Mouse (Mus musculus) limb, embryonic 14.5 days (tissue): ENCODE data around the gene Gm45213. TPM values are rescaled to one million over a fixed set of nuclear protein-coding genes. Genes with fewer than 3 reads are reported as not detected.

Experiments used
- ATAC-seq: fragments of 200-750 bp; cut with Nextera tagmentation; 2 replicates; pipeline ENCODE4 v1.8.0; 2017; ENCODE audit warnings: low read depth, moderate number of reproducible peaks, moderate TSS enrichment; ENCODE audit not compliant: low FRiP score
- DNase-seq: peaks from one replicate; pipeline ENCODE4 v3.0.0-alpha.2; 2015; ENCODE audit warnings: low spot score
- H3K27ac ChIP-seq: fragments of 300-500 bp; sonication (generic); replicated peaks from 2 replicates; pipeline ENCODE4 v1.5.1; 2014; ENCODE audit warnings: low read depth, mild to moderate bottlenecking, low read length, moderate library complexity, mixed read lengths
- H3K27me3 ChIP-seq: fragments of 300-500 bp; sonication (generic); 2 replicates; pipeline ENCODE4 v1.6.1; 2014; ENCODE audit warnings: low read length, mixed read lengths; ENCODE audit not compliant: control insufficient read depth, insufficient read depth
- H3K36me3 ChIP-seq: fragments of 300-500 bp; sonication (generic); 2 replicates; pipeline ENCODE4 v1.6.1; 2014; ENCODE audit warnings: mild to moderate bottlenecking, low read length, moderate library complexity, mixed read lengths; ENCODE audit not compliant: control insufficient read depth, insufficient read depth
- H3K4me1 ChIP-seq: fragments of 300-500 bp; sonication (generic); 2 replicates; pipeline ENCODE4 v1.6.1; 2014; ENCODE audit warnings: antibody characterized with exemption, low read length, mixed read lengths; ENCODE audit not compliant: control insufficient read depth, insufficient read depth
- H3K4me2 ChIP-seq: fragments of 300-500 bp; sonication (generic); replicated peaks from 2 replicates; pipeline ENCODE4 v1.6.1; 2014; ENCODE audit warnings: low read depth, mild to moderate bottlenecking, low read length, moderate library complexity; ENCODE audit not compliant: severe bottlenecking
- H3K4me3 ChIP-seq: fragments of 300-500 bp; sonication (generic); replicated peaks from 2 replicates; pipeline ENCODE4 v1.5.1; 2014; ENCODE audit warnings: low read length
- H3K9ac ChIP-seq: fragments of 300-500 bp; sonication (generic); 2 replicates; pipeline ENCODE4 v1.6.1; 2014; ENCODE audit warnings: mild to moderate bottlenecking, low read depth, low read length, moderate library complexity; ENCODE audit not compliant: severe bottlenecking
- H3K9me3 ChIP-seq: fragments of 300-500 bp; sonication (generic); 2 replicates; pipeline ENCODE4 v1.6.1; 2016; ENCODE audit warnings: low read length; ENCODE audit not compliant: control insufficient read depth
- POLR2A ChIP-seq: fragments of 200-500 bp; IDR thresholded peaks from 2 replicates; pipeline ENCODE4 v1.8.0; 2012; ENCODE audit warnings: inconsistent platforms, mild to moderate bottlenecking, moderate library complexity, borderline replicate concordance; ENCODE audit not compliant: insufficient read depth, insufficient read length; ENCODE audit errors: extremely low read depth
- WGBS: fragments of 180-500 bp; shearing (Covaris S2); extraction: QIAGEN DNeasy Blood & Tissue Kit; methylation state at CpG from one replicate; pipeline ENCODE4 v1.1.7; 2014; 5-methylcytosine and 5-hydroxymethylcytosine counted together
- polyA plus RNA-seq, 2 experiments: library from polyadenylated mRNA; depleted of rRNA in 1 of 2; stranded (reverse) in 1 of 2; unstranded in 1 of 2; fragments of >200 nt; fragmentation: Nextera tagmentation in 1 of 2; extraction: Ambion mirVana in 1 of 2; gene quantifications; 2 replicates each; pipeline versions ENCODE4 v1.2.1 to v1.2.3; 2012 to 2014

Gm45213 gene
- polyA plus RNA-seq, 2 experiments = not detected

DNA sequence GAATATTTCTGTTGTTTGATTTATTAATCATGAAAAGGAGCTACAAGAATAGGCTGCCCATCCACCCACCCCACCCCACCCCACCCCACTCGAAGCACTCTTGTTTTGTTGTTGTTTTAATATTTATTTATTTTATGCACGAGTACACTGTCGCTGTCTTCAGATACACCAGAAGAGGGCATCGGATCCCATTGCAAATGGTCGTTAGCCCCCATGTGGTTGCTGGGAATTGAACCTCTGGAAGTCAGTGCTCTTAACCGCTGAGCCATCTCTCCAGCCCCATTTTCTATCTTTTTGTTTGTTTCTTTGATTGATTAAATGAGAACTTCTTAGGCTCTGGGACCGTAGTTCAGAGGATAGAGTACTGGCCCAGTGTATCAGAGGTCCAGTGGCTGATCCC is 64.5 kb downstream of the Gm45213 start:
- no peaks in the 10 kb centered on the region for H3K36me3 ChIP-seq
- DNase-seq = no peak
- H3K27ac ChIP-seq = no peak overlapping the region
- 13% methylated on average over 7 of the region's 7 CpGs for WGBS
- H3K4me2 ChIP-seq = no peak overlapping the region
- no peak overlapping the region for H3K4me3 ChIP-seq
- no peak for TF ChIP-seq POLR2A
- peaks cover 4% of the 10 kb centered on the region; the same call in 1 of the 2 replicates for H3K4me1 ChIP-seq
- no peaks in the 10 kb centered on the region for H3K27me3 ChIP-seq
- ATAC-seq = no peak
- no peaks in the 10 kb centered on the region for H3K9me3 ChIP-seq
- no peak overlapping the region for H3K9ac ChIP-seq

- ATAC-seq (peak; percentile 91), DNase-seq (peak; percentile 93)
- Histone ChIP-seq H3K27me3 (no peaks in the 10 kb centered on the region), H3K4me3 (peak within 1 kb of the TSS; percentile 94), H3K4me2 (peak within 1 kb of the TSS; percentile 93), H3K9me3 (no peaks in the 10 kb centered on the region), H3K27ac (peak within 1 kb of the TSS; percentile 92), H3K9ac (peak within 1 kb of the TSS; percentile 97), H3K36me3 (peaks cover under 1% of the 10 kb centered on the region; the same call in 1 of the 2 replicates), H3K4me1 (peaks cover 5% of the 10 kb centered on the region)
- under 1% methylated on average over 58 of the region's 123 CpGs for WGBS
- peak; percentile 90; the same call in 1 of the 2 replicates for TF ChIP-seq POLR2A
These were observed 65.8 kb downstream of the Gm45213 start, which contains the start of gene Chsy1 for GRCm38 (mm10) chr7:66108961-66109854. TSS of gene Chsy1 (plus strand) at chr7:66109515.

DNA sequence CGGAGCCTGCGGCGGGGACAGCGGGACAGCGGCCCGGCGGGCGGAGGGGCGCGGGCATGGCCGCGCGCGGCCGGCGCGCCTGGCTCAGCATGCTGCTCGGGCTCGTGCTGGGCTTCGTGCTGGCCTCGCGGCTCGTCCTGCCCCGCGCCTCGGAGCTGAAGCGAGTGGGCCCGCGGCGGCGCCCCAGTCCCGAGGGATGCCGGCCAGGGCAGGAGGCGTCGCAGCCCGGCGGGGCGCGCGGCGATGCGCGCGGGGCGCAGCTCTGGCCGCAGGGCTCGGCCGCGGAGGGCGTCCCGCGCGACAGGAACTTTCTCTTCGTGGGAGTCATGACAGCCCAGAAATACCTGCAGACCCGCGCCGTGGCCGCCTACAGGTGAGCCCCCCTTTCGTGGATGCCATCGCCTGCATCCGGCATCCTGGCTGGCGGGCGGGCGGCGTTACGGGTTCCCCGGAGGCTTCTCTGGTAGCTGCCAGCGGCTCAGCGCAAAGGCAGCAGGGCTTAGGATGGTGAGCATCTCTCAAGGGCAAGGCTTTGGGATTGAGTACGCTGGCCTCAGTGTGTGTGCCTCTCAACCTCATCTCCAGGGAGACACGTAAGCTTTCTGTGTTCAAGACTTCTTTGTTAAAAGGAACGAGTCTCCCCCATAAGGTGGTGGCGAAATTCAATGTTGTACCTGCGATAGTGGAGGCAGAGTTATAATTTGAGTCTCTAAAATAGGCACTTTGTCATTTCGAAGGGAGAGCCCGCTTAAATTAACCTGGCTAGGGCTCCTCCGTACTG is 66.6 kb downstream of the Gm45213 start:
- WGBS = under 1% methylated on average over 39 of the region's 77 CpGs
- H3K9ac ChIP-seq = peak overlapping the region; percentile 97
- no peak for TF ChIP-seq POLR2A
- H3K9me3 ChIP-seq = no peaks in the 10 kb centered on the region
- 0 out of 2 replicates have a peak, but pooled peaks have one; percentile 2 for ATAC-seq
- no peaks in the 10 kb centered on the region for H3K27me3 ChIP-seq
- H3K4me3 ChIP-seq = peak overlapping the region; percentile 94
- H3K27ac ChIP-seq = peak overlapping the region; percentile 92
- DNase-seq = no peak
- H3K36me3 ChIP-seq = peaks cover 3% of the 10 kb centered on the region; the same call in 1 of the 2 replicates
- H3K4me2 ChIP-seq = peak overlapping the region; percentile 93
- H3K4me1 ChIP-seq = peaks cover 10% of the 10 kb centered on the region

DNA sequence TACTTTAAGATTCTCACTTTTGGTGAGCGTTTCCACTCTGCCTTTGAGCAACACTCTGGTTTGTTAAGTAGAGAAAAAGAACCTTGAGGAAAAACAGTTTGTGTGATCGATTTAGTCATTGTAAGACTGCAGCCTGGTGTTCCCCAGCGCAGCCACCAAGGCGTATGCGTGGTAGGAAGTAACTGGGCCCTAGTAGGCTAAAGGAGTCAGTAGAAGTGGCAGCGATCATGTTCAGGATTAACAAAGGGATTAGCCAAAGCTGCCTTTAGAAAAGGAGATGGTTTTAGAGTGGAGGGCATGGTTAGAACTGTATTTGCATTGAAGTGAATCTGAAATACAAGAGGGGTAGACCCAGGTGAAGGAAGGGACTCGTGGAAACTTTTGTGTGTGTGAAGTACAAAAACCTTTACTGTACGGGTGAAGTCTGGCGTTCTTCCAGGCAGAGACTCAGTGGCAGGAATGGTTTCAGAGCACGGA is 67.3 kb downstream of the Gm45213 start:
- peak overlapping the region; percentile 94 for H3K4me3 ChIP-seq
- 2% methylated on average over 10 of the region's 10 CpGs for WGBS
- peak overlapping the region; percentile 92 for H3K27ac ChIP-seq
- ATAC-seq (no peak), DNase-seq (peak; percentile 56)
- TF ChIP-seq POLR2A = no peak
- peaks cover 10% of the 10 kb centered on the region for H3K4me1 ChIP-seq
- peak overlapping the region; percentile 93 for H3K4me2 ChIP-seq
- no peaks in the 10 kb centered on the region for H3K9me3 ChIP-seq
- peak overlapping the region; percentile 97 for H3K9ac ChIP-seq
- H3K36me3 ChIP-seq = peaks cover 3% of the 10 kb centered on the region; the same call in 1 of the 2 replicates
- H3K27me3 ChIP-seq = no peaks in the 10 kb centered on the region

- Histone ChIP-seq H3K27me3 (no peaks in the 10 kb centered on the region), H3K4me1 (peaks cover 10% of the 10 kb centered on the region), H3K27ac (no peak overlapping the region), H3K9ac (peak overlapping the region; percentile 97), H3K4me3 (peak overlapping the region; percentile 94), H3K4me2 (peak overlapping the region; percentile 93), H3K9me3 (no peaks in the 10 kb centered on the region), H3K36me3 (peaks cover 3% of the 10 kb centered on the region; the same call in 1 of the 2 replicates)
- no peak for DNase-seq
- TF ChIP-seq POLR2A = no peak
- WGBS = 54% methylated on average over 10 of the region's 10 CpGs
- ATAC-seq = no peak
These were observed 67.8 kb downstream of the Gm45213 start for GRCm38 (mm10) chr7:66111211-66111610.

Other genes with a start within 250 kb of the Gm45213 start
- 34.1 and 37.9 TPM in 2 replicates for gene Pcsk6, start 181.9 kb upstream of the Gm45213 start, polyA plus RNA-seq (2012; rRNA removed)
- gene Pcsk6, start 181.9 kb upstream of the Gm45213 start, polyA plus RNA-seq (2014; fragmentation: Nextera tagmentation; extraction: Ambion mirVana) = 15.2 and 19.4 TPM in 2 replicates
- gene Snrpa1, start 15.4 kb downstream of the Gm45213 start, polyA plus RNA-seq (2012; rRNA removed) = 62.3 and 78.2 TPM in 2 replicates
- gene Snrpa1, start 15.4 kb downstream of the Gm45213 start, polyA plus RNA-seq (2014; fragmentation: Nextera tagmentation; extraction: Ambion mirVana) = 151 and 161 TPM in 2 replicates
- 110 and 113 TPM in 2 replicates for gene Selenos, start 36.0 kb downstream of the Gm45213 start, polyA plus RNA-seq (2012; rRNA removed)
- gene Selenos, start 36.0 kb downstream of the Gm45213 start, polyA plus RNA-seq (2014; fragmentation: Nextera tagmentation; extraction: Ambion mirVana) = 120 and 139 TPM in 2 replicates
- gene Chsy1, start 65.9 kb downstream of the Gm45213 start, polyA plus RNA-seq (2012; rRNA removed) = 33.3 and 36.1 TPM in 2 replicates
- 33.6 and 35.5 TPM in 2 replicates for gene Chsy1, start 65.9 kb downstream of the Gm45213 start, polyA plus RNA-seq (2014; fragmentation: Nextera tagmentation; extraction: Ambion mirVana)